Mouse (Mus musculus) embryonic fibroblast, embryonic 13.5 days (primary cell): ENCODE measurements around the gene Agtrap.

Experiments used
- CTCF ChIP-seq: IDR thresholded peaks from 2 replicates; pipeline ENCODE4 v1.5.1; 2011; ENCODE audit warnings: mild to moderate bottlenecking, control low read depth, low read length, moderate library complexity, borderline replicate concordance; ENCODE audit not compliant: insufficient read depth
- POLR2A ChIP-seq: IDR thresholded peaks from 2 replicates; pipeline ENCODE4 v1.6.1; 2011; ENCODE audit warnings: low read depth, mild to moderate bottlenecking, control low read depth, low read length, moderate library complexity

- TF ChIP-seq CTCF (no peak), POLR2A (no peak)
Measured at GRCm38 (mm10) chr4:148083176-148083899, 4.5 kb downstream of the Agtrap start.
